Mouse (Mus musculus) WW6 (cell line): ENCODE measurements at regions not wholly inside any gene's neighbourhood (a gene's known extent, or its start where the extent isn't known, plus 50 kb on each side); places are given as distances from the start of the nearest gene placed in this dataset.

Experiments used
- DNase-seq: peaks from one replicate; pipeline ENCODE4 v3.0.0-alpha.2; 2013; ENCODE audit warnings: low read depth, low spot score

DNA sequence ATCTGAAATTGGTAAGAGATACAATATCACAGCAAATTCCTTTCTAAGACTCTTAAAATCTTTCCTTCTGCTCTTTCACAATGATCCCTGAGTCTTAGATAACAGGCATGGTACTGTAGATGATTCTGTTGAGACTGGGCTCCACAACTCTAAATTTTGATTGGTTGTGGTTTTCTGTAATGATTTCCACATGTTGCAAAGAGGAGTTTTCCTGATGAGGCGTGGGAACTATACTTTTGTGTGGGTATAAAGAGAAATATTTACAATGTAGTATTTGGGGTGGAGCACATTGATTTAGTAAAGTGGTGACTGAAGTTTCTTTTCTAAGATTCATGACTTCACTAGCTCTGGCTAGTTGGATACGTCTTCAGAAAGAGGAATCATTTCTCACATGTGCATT is 653.2 kb downstream of the Gsdmc2 start:
- DNase-seq, result no peak

DNA sequence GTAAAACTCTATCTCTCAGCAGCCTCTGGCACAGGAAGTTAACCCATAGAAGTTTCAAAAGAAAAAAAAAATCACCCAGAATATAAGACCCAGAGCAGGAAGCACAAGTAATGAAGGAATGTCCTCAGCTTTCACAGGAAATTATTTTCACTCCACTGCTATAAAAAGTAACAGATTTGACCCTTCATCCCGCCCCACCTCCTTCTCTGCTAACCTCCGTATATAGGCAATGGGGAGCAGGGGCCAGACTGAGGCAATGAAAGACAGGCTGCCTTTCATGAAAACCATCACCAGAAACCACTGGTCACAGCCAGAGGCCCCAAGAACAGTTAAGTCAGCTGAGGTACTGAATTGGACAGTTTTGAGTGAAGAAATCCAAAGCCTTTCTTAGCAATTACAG is 654.9 kb downstream of the Gsdmc2 start:
- DNase-seq, result no peak

DNA sequence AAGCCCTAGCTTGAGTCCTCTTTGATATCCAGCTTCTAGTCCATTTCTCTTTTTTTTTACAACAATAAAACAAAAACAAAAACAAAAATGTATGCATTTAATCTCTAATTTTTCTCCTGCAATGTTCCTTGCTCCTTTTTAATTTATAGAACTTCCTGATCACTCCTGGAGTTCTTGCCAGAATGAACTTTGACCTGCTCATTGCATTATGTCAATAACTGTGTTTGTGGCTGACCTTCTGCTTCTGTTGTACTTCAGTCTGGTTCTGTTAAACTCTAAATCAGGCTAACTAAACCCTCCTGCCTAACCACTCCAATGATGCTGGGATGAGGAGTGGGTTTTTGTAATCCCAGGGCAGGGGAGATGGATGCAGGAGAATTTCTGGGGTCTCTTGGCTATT is 674.0 kb downstream of the Gsdmc2 start:
- no peak for DNase-seq

DNA sequence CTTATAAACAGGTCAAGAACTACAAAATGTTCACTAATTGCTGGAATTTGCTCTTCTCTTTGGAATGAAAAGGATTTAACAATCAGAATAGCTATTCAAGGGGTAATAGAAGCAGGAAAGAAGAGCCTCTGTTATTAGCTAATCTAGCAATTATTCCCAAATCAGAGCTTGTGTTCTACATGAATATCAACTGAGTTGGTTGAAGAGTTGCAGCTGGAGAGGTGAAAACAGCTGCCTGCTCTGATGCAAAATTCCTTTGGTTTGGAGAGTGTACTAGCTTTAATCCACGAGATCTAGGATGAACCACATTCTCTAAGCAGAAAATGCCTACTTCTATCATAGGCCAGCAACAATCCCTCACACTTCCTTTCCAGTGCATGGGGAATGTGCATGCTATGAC is 674.8 kb downstream of the Gsdmc2 start:
- DNase-seq, result no peak

DNA sequence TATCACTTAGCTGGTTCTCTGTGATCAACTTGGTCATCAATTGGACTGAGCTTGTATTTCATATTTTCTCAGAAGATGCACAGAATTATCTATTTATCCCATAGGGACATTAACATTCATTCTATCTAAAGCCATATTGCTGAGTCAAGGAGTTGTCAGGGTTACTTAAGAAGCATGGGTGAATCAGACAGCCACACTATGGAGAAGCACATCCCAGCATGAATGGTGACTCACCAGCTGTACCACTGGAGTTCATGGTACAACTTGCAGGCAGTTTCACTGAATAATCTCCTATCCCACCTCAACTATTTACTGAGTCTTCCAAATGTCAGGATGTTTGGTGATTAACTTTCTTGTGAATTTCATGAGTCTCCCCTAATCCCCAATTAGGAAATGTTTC is 678.6 kb downstream of the Gsdmc2 start:
- no peak for DNase-seq

DNA sequence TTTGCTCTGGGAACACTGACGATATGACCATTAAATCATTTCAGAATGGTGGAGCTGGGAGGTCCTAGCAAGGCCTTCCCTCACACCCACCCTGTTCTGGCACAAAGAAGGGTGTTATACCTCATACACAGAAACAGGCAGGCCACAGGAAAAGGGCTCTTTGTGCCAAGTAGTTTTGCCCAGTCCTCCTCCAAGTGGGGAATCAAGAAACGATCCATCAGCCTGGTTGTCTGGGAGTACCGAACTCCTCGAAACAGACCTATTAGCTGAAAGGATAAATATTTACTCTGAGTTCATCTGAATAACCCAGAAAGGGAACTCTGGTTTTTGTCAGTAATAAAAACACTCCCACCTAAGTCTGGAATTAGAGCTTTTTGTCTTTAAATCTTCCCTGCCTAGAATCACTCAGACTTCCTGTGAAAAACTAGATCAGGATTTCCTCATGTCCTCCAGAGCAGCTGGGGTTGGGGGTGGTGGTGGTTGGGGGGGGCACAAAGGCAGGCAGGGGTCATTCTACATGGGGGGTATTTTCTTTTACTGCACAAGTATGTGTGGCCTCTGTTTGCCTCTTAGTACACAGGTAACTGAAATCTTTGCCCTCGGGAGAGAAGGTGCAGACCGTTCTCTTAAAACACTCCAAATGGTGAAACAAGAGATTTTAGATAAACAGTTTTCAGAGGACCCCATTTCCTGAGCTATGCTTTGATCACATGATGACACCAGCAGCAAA is 681.3 kb downstream of the Gsdmc2 start:
- no peak for DNase-seq

DNA sequence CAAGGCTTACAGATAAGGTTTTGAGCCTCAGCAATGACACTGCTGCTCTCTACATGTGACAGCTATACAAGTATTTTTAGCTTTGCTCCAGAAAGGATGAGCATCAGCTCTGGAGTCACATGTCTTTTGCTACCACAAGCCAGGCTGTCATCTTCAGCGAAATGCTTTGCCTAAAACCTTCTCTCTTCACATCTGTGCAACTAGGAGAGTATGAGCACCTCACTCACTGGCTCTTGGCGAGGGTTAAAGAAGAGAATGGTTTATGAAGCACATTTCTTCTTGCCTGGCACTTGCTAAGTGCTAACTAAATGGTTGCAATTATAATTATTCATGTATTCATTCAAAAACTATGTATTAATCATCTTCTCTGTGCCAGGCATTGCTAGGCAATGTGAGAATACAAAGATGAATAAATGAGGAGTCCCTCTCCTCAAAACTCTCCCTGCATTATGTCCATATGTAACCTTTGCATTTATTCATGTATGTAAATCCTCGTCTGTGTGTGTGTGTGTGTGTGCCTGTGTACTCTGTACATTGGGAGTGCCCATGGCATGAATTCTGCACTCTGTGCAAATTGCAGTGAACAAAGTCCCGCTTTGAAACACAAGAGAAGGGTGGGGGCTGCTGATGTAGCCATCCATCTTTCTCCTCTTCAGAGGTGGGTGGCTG is 682.0 kb downstream of the Gsdmc2 start:
- no peak for DNase-seq

DNA sequence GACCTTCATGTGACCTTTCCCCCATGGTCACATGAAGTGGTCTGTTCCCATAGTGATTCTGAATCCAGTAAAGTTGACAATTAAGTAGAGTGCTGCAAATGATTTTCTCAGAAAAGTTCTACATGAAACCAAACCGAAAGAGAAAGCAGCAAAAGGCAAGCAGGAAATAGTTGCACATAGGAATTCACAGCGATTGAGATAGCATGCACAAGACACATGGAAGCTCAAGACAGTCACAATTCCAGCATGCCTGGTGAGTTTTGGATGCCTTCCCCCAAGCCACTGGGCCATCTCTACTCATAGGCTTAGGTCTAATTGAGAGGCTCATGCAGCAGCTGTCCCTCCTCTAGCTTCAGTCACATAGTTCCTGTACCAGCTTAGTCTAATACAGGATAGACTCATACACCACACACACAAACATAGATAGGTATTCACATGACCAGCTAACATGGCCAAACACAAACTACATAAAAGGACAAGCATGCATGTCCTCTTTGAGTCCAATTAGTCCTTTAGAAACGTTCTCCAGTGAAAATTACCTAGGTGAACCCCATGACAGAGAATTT is 721.8 kb downstream of the Gsdmc2 start:
- no peak for DNase-seq

DNA sequence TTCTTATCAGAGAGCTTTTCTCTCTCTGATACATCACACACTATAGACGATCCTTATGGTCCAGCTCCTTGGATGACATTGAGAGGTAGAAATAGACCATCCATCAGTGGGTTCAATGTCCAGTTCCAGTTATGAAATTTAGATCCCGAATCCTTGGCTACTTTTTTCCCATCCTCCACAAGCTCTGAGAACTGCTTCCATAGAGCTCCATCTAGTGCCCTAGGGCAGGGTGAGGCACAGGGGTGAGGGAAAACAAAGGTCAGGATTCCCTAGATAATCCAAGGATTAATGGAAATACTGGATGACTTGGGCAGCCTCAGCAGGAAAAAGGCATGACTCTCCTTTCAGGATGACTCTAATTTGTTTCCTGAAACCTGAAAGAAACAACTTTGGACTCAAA is 732.1 kb downstream of the Gsdmc2 start:
- DNase-seq, result no peak

DNA sequence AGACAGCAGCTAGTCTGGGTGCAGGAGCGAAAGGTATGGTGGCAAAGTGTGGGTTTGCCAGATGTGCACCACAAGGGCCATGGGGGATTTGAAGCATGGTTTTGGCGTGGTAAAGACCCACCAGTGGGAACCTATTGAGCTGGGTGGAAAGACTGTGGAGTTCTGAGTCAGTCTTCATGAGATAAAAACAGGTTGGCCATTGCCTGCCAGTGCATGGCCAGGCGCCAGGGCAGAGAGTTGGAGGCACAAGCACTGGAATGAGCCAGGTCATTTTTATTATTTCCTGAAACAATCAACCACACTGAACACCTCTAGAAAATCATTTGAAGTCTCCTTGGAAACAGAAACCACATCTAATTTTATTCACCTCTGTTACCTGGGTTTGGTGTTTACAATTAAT is 744.9 kb downstream of the Gsdmc2 start:
- DNase-seq, result no peak

DNA sequence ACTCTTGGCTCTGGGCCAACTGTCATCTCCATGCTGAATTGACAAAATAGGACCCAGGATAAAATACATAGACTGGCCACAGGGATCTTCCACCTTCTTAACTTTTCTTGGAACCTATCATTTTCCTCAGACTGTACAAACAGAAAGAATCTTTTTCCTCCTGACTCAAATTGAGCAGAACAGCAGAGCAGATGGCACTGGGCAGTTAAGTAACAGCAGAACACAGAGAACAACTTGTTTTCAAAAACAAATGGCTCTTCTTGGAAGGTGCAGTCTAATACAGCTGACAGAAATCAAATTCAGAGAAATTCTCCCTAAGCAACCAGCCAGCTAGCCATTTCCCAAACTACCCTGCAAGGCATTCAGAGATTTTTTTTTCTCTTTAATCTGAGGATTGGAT is 763.0 kb downstream of the Gsdmc2 start:
- no peak for DNase-seq

DNA sequence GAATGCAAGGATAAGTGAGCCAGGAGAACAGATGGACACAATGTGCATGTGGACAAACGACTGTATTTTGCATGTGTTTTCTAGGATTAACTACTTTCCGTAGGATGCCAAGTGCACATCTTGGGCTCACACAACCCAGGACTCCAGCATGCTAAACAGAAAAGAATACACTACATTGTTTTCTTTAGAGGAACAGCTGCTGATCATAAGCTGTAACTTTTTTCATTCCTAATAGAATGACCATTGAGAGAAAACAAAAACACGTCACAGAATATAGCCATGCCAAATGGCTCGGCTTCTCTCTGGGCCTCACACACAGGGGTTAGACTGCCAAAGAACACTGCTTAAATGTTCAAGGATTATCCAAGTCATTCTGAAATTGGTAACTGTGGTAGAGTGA is 765.2 kb downstream of the Gsdmc2 start:
- DNase-seq, result no peak

DNA sequence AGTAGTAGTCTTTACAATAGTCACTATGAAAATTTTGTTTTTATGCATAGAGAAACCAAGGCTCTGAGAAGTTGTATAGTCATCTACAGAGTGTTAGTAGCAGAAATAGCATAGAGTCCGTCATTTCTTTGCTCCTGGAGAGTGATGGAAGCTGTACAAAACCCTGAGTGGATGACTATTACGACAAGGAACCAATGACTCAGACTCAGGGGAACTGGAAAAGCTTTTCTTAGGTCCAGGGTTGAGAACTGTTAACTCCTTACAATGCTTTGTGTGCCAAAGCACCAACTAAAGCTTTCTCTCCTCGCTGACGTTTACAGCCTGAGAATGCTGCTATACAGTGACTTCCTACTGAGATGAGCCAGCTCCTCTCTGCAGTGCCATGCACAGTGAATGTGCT is 773.1 kb downstream of the Gsdmc2 start:
- DNase-seq, result no peak

DNA sequence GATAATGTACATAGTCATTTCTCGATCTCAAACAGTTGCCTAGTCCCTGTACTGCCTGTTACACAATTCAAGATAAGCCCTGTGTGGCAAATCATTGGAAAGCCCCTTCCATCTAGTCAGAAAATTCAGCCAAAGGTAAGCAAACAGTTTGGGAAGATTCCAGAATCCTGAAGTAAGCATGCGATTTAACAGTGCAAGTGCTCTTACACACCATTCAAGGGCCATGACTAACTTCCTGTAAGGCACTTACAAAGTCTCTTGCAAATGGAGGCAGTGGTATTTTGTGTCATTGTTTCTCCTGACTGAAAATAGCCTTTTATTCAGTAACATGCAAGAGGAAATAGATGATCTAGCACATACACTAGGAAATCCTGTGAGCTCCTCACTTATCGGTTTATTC is 777.9 kb downstream of the Gsdmc2 start:
- no peak for DNase-seq

DNA sequence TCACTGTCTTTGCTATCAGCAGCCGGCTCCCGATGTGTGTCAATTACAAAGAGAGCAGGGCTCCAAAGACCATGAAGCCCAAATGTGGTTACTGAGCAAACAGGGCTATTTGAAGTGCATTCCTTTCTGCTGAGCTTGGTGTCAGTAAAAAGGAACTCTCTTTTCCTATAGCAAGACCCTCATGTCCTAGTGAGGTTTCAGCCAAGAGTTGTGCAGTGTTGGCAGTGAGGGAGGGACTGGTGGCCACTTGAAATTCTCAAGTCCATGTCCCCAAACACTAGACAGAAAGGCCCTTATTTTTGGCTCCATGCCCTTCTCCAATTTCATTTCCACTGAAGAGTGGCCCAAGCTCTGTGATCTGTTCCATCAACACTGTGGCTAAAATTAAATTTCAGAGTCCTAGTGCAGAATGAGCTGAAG is 778.9 kb downstream of the Gsdmc2 start:
- DNase-seq, result no peak

DNA sequence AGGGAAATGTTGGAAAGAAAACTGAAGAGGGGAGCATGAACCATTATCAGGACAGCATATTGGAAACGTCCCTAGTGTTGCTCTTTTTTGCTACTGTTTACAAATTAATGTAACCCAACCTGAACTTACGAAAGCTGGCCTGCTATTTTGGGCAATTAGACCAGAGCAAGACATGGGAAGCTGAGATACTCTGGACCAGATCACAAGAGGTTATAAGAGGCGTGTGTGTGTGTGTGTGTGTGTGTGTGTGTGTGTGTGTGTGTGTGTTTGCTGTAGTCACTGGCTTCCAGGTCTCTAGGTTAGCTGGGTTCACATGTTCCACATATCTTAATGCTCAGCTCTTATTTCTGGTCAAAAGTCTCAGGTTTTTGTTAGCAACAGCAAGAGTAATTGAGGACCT is 783.1 kb downstream of the Gsdmc2 start:
- no peak for DNase-seq

DNA sequence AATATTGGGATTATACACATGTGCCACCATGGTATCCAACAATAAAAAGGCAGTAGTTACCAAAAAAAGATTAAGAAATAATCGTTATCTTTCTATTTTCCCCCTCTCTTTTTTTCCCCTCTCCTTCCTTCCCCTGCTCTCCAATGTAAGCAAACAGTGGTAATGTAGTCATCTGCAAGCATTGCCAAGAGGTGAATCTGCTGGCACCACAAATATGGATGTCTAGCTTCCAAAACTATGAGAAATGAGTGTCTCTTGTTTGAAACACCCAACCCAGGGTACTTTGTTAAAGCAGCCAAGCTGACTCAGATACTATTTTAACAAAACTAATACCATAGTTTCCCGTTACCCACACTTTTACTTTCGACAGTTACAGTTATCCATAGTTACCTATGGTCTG is 784.2 kb downstream of the Gsdmc2 start:
- DNase-seq, result no peak

DNA sequence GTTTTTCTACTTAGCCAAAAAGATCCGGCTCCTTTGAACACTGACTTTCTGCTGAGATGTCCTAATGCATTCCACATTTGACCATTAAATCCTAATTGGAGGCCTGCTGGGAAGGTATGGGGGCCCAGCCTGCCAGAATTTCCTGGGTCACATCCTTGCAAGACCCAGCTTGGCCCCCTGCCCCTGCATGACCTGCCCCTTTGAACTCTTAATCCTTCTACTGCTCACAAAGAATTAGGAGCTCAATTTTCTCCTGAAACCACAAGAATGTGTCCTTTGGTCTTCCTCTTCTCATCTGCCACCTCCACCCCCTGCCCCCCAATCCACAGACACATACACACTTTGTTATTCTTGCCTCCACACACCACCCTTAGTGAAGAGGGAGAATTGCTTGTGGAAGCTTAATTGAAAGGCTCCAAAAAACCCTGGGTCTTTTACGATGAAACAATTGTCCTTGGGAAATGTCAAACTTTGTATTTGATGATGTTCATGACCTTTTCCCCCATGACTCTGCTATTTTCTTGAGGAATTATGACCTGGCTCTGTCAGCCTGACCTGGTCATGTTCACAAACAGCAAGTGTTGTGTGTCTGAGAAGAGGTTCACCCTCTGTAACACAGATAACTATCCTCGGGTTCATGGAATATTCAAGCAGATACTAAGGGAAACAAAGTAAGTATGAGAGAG is 792.3 kb downstream of the Gsdmc2 start:
- DNase-seq, result no peak

DNA sequence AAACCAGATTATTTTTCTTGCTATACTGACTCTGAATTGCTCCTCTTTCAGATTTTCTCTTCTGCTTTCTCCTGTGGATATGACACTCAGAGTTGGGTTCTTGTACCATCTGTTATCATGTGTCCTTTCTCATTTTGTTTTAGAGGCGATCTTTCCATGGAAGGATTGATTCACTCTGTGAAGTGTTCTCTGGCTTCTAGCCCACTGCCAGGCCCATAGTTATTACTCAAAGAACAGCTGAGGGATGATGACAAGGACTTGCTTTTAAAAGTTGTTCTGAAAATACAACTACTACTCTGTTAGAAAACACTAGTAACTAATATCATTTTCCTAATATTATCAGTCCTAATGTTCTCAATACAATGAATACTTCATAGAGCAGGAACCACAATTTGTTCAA is 794.9 kb downstream of the Gsdmc2 start:
- DNase-seq, result no peak

DNA sequence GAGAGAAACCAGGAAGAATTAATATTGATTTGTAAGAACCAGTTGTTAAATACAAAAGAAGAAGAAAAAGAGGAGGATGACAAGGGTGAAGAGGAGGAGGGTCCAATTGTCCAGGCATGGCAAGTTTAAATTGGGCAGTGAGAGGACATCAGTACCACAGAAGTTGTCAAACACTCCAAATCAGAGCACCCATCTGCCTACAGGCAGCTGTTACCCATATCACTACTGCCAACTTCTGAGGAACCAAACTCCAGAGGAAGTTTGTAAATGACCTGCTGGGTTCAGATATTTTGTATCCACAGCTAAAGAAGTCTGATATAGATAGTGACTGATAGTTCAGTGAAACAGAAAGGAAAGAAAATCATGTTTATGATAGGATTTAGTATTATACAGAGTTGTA is 802.6 kb downstream of the Gsdmc2 start:
- DNase-seq, result no peak

DNA sequence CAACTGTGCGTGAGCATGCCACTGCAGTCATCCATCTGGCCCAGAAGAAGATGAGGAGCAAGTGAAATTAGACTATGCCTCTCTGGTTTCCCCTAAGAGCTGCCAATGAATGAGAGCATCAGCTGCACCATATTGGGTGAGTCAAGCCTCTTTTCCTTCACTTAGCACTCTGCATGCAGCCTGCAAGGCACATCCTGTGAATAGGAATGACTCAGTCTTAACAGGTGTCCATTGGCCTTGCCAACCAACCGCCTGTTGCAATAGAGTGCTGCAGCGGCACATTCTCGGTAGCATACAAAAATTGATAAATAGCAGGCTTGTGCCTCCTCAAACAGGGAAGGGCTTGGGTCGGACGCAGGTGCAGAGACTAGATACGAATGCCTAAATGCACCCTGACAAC is 808.7 kb downstream of the Gsdmc2 start:
- DNase-seq, result no peak

DNA sequence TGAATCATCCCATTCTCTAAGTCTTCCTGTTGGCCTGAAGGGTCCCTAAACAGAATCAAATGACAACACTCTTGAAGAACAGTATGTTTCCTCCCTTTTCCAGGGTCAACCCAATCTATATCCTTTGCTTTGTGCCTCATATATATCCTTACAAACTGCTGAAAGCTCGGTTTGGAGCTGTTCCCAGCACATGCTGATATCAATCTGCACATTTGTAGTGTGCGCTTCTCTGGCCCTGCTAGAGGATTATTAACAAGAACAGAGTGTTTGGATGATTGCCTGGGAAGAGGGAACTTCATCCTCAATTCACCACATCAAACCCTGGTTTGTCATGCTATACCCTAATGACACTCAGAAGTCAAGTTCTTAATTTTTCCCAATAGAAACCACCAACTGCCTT is 824.2 kb downstream of the Gsdmc2 start:
- no peak for DNase-seq

DNA sequence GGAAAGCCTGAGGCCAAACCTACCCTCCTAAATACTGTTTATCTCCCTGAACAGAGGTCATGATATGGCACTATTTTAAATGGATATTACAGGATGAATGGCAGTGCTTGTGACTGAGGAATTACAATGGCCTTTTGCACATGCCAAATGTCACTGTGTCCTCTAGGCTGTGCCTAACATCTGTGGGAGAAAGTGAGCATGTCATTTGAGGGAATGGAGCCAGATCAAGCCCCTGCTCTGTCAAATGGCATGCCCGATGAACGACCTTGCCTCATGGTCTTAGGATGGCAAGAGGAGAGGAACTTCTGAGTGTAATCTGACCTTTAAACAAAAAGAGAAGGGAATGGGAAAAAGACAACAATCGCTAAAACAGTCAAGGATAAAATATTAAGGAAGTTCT is 827.0 kb downstream of the Gsdmc2 start:
- DNase-seq, result no peak
